Mouse (Mus musculus): ENCODE results near the gene Tnr.

- TF ChIP-seq CTCF (IDR thresholded peaks at IDR 0.05; ENCODE audit: insufficient read depth, low read depth, low read length): no peak
- no peak for TF ChIP-seq POLR2A (IDR thresholded peaks at IDR 0.05; ENCODE audit: insufficient read depth, low read depth, low read length)
These were observed 289.3 kb downstream of the Tnr start for GRCm38 (mm10) chr1:159812820-159813411.
